Mouse (Mus musculus): ENCODE measurements around the gene Kcnip1.

DNA sequence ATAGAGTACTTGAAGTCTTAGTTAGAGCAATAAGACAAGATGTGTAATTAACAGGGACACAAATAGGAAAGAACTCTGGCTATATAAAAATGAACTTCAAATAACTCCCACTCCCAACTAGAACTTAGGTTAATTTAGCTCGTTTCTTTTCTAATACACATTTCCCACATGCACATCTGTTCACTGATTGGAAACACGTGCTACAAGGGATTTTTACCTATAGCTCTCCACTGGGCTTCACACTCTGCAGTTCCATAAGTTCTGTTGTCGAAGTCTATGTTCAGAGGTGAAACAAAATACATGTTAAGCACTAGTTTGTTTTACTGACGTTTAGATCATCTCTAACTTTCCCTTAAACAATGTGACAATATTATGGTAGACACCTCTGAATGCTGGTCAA is 12.8 kb downstream of the Kcnip1 start:
- TF ChIP-seq CTCF (IDR thresholded peaks at IDR 0.05; ENCODE audit: extremely low read depth, insufficient read depth, insufficient read length, insufficient replicate concordance): no peak
- no peak for TF ChIP-seq POLR2A (IDR thresholded peaks at IDR 0.05; ENCODE audit: low read depth, low read length)
